Mouse (Mus musculus) adrenal gland, postnatal 10 days (tissue): ENCODE results near the gene Cspg4. TPM values are rescaled to one million over a fixed set of nuclear protein-coding genes. Genes with fewer than 3 reads are reported as not detected.

Experiments
- DNase-seq: peaks from one replicate; pipeline ENCODE4 v3.0.0; 2021; ENCODE audit warnings: mixed read lengths
- total RNA-seq, 2 experiments: library from RNA; stranded (reverse); gene quantifications; 2 replicates each; pipeline ENCODE4 v1.2.3; 2021

The Cspg4 gene
- total RNA-seq, 2 experiments from 2014 or later = 14.8 to 20.7 TPM

DNA sequence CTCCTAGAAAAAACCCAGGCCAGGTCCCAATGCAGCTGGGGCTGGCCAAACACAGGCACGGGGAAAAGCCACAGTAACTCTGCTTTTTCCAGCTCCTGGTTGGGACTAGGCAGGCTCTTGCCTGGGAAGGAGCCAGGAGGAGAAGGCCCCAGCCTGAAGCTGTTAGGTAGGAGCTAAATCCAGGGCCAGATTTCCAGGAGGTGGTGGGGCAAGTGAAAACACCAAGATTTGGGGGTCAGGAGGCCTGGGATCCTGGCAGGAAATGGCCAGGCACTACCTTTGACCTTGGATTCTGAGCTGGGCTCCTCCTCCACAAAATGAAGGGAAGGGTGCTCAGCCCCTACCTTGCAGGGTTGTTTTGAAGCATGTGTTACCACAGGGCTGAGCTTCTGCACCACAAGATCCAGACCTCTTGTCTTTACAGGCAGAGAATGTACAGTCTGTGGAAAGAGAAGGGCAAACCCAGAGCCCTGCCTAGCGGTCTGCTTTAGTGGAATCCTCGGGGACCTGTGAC lies 560 bp upstream of the Cspg4 start, which contains the start of gene Odf3l1:
TSS of gene Odf3l1 (minus strand) at position 464 of the 514 bp plus-strand sequence.
- DNase-seq = peak; percentile 60

DNA sequence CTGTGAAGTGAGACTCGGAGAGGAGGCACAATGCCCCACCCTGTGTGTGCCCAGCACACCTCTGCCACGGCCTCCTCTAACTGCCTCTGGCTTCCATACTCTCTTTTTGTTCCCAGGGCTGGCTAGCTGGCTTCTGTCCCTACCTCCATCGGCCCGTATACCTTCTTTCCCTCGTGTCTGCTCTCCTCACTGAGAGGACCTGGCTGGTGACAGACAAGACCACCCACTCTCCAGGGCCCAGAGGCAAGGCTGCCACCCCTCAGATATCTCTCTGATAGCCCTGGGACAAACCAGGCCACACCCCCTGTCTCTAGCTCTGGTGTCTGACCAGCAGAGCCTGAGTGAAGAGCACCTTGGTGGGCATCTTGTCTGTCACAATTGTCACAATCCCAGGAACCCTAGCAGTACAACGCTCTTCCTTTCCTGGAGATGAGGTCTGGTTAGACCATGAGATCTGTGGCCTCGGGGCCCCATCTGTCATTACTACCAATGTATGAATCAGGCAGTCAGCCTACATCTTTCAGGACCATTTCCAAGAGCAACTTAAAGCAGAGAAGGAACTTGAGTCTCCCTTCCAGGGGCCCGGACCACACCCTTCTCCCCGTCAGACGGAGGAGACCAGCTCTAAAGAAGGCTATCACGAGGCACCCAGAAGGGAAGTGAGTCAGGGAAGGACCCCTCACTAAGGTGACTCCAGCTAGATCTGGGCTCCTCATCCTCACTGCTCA lies 1.0 kb downstream of the Cspg4 start:
- DNase-seq = no peak

DNA sequence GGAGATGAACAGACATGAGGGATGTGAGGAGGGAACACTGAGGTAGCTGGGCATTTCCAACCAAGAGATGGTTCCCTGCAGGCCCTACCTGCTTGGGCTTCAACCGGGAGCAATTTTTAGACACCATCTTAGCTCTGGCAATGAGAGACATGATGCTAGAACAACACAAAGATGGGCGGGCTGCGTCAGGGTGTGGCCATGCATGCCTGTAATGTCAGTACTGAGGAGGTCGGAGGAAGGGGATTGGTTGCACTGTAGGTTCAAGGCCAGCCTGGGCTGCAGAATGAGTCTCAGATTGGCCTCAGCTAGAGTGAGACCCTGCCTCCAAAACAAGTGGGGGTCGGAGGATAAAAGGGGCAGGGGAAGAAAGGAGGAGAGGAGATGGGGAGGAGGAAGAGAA lies 1.6 kb downstream of the Cspg4 start:
- DNase-seq = no peak

GRCm38 (mm10) chr9:56868292-56868691 lies 3.5 kb downstream of the Cspg4 start:
- DNase-seq = peak; percentile 40

- DNase-seq = peak; percentile 41
These were observed 4.7 kb downstream of the Cspg4 start for GRCm38 (mm10) chr9:56869552-56869951.

DNA sequence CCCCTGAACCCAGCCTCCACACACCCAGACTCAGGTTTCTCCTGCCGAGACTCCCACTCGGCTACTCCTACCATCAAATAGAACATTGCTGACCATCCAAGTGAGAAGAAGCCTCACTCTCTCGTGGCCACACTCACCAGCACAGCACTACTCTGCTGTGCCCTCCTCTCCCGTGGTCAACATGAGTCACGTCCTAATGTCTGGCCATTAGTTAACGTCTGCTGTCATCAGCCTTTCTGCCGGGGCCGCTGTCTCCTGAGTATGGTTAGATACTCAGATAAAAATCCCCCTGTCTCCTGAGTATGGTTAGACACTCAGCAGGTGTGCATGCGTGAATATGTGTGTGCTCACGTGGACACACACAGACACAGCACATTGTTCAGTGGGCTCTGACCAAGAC lies 5.9 kb downstream of the Cspg4 start:
- peak; percentile 43 for DNase-seq

GRCm38 (mm10) chr9:56871191-56871590 lies 6.4 kb downstream of the Cspg4 start:
- no peak for DNase-seq

DNA sequence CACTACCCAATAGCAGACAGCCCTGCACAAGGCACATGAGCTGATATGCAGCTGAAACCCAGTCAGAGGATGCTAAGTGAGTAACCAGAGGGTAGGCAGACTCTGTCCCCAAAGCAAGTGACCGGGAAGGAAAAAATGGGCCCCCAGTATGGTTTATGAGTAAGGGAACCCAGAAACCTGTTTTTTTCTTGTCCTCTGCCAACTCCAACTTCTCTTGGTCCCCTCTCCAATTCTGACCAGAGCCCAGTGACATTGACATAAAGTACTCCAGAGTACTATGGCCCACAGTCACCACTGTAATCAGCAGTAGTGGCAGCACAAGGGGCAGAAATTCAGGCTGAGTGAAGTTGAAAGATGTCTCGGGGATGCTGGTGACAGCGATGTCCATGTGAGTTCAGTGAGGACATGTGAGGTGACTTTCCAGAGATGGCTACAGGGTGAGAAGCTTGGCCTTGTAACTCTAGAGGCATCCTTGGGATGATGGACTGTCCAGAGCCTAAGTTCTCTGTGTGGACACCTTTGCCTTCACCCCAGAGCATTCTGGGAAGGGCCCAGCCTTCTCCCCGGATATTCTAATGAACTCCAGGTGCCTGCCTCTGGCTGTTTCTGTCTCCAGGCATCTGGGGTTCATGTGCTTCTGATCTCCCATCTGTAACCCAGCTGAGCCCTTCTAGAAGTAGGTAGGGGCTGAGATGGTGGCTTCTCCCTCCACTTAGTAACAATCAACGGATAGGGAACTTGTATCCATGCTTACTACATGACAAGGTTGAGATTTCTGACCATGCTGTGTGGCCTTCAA lies 7.5 kb downstream of the Cspg4 start:
- DNase-seq = no peak

DNA sequence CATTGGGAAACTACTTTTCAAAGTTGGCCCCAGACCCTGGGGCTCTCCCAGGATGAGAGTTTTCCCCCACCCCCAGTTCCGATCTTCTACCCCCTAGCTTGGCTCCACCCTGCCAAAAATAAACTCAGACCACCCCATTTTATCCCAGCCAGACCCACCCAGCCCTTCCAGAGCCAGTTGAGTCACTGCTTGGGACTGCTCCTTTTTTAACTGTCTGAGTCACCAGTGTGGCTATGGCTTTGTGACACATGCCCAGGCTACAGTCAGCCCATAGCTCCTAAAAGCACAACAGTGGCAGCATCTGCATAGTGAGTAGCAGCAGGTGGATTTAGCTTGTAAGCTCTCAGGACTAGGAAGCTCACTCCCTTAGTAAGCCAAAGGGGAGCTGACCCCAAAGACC lies 8.3 kb downstream of the Cspg4 start:
- DNase-seq = no peak

- peak; percentile 54 for DNase-seq
These were observed 12.0 kb downstream of the Cspg4 start for GRCm38 (mm10) chr9:56876784-56877183.

DNA sequence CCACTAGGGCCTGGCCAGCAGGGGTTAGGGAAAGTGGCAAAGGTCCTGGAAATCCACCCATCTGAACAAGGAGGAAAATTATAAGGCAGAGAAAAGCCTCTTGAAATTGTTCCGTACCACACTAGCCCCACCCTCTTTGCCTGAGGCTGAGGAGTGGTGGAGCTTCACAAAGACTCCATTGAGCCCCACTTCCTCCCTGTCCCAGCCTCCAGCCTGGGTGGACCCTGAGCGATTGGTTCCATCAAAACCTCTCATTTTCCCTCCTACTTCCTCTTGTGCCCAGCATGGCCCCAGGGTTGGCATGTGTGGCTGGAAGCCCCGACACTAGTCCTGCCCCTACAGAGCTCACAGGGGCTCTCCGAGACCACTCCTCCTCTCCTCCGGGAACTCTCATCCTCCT lies 12.5 kb downstream of the Cspg4 start:
- DNase-seq = no peak

GRCm38 (mm10) chr9:56880790-56881189 lies 16.0 kb downstream of the Cspg4 start:
- DNase-seq = no peak

DNA sequence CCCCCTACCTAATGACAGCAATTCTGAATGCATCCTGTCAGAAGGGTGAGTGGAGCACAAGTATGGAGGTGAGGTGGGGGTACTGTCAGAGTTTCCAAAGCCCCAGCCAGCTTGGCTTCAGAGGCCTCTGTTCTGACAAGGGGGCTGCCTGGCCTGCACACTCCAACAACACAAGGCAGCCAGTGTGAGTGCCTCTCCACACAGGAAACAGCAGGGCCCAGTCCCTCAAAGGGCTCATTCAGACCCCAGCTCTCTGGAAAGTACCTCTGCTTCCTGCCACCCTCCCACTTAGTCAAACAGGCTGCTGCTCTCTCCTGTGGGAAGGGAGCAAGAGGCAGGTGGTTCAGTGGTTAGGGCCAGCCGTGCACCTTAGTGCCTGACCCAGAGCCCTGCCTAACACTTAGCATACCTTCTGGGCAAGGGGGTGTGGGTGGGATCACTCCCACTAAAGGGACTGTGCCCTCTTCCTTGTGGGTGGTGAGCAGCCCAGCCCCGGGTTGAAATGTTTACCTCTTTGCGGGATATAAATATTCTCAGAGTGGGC lies 16.8 kb downstream of the Cspg4 start:
- no peak for DNase-seq

GRCm38 (mm10) chr9:56882283-56882682 lies 17.4 kb downstream of the Cspg4 start:
- no peak for DNase-seq

DNA sequence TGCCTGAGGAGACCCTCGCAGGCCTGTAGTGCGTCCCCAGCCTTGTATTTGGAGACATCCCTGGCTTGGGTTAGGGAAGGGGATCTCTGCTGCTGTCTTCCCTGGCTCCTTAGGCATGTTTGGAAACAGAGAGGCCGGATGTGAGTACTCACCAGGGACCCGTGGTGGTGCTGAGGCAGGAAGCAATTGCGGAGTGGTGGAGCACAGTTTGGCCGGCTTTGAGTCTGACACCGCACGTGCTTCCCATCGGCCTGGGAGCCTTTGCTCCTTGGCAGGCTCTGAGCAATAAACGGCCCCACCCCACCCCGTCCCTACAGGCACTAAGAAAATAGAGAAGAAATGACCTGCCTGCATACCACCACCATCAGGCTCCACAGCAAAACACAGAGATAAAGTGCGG lies 18.0 kb downstream of the Cspg4 start:
- no peak for DNase-seq

- DNase-seq = no peak
These were observed 18.6 kb downstream of the Cspg4 start for GRCm38 (mm10) chr9:56883470-56883869.

GRCm38 (mm10) chr9:56884328-56884727 lies 19.5 kb downstream of the Cspg4 start:
- no peak for DNase-seq

GRCm38 (mm10) chr9:56886113-56886512 lies 21.3 kb downstream of the Cspg4 start:
- DNase-seq = no peak

GRCm38 (mm10) chr9:56886601-56887000 lies 21.8 kb downstream of the Cspg4 start:
- no peak for DNase-seq

DNA sequence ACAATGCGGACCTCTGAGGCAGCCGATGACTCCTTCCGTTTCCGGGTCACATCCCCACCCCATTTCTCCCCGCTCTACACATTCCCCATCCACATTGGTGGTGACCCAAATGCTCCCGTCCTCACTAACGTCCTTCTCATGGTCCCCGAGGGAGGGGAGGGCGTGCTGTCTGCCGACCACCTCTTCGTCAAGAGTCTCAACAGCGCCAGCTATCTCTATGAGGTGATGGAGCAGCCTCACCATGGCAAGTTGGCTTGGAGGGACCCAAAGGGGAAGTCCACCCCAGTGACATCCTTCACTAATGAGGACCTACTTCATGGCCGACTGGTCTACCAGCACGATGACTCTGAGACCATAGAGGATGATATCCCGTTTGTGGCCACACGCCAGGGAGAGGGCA lies 22.7 kb downstream of the Cspg4 start:
- DNase-seq = no peak

GRCm38 (mm10) chr9:56889817-56890216 lies 25.0 kb downstream of the Cspg4 start:
- peak; percentile 82 for DNase-seq

- DNase-seq = no peak
These were observed 25.9 kb downstream of the Cspg4 start for GRCm38 (mm10) chr9:56890522-56891250.
